Mouse (Mus musculus) intestine, embryonic 14.5 days (tissue): ENCODE measurements around the gene Dnajc7. TPM values are rescaled to one million over a fixed set of nuclear protein-coding genes. Genes with fewer than 3 reads are reported as not detected.

ENCODE experiments used
- ATAC-seq: fragments of 200-750 bp; cut with Nextera tagmentation; replicated peaks from 2 replicates; pipeline ENCODE4 v1.8.0; 2017; ENCODE audit warnings: low read depth, moderate number of reproducible peaks, moderate TSS enrichment, moderate library complexity; ENCODE audit not compliant: low FRiP score, low TSS enrichment
- DNase-seq: peaks from one replicate; pipeline ENCODE4 v3.0.0-alpha.2; 2018; ENCODE audit warnings: low spot score
- H3K27ac ChIP-seq: fragments of 300-500 bp; sonication (generic); 2 replicates; pipeline ENCODE4 v1.5.1; 2014; ENCODE audit warnings: low read depth, mild to moderate bottlenecking, control low read depth
- H3K27me3 ChIP-seq: fragments of 300-500 bp; sonication (generic); replicated peaks from 2 replicates; pipeline ENCODE4 v1.6.1; 2014; ENCODE audit warnings: low read length, control low read depth; ENCODE audit not compliant: control insufficient read depth, insufficient read depth
- H3K36me3 ChIP-seq: fragments of 300-500 bp; sonication (generic); 2 replicates; pipeline ENCODE4 v1.6.1; 2014; ENCODE audit warnings: low read length, control low read depth; ENCODE audit not compliant: control insufficient read depth, insufficient read depth
- H3K4me1 ChIP-seq: fragments of 300-500 bp; sonication (generic); replicated peaks from 2 replicates; pipeline ENCODE4 v1.6.1; 2014; ENCODE audit warnings: low read length, control low read depth, mixed read lengths; ENCODE audit not compliant: control insufficient read depth, insufficient read depth
- H3K4me2 ChIP-seq: fragments of 300-500 bp; sonication (generic); 2 replicates; pipeline ENCODE4 v1.6.1; 2014; ENCODE audit warnings: low read length
- H3K4me3 ChIP-seq: fragments of 300-500 bp; sonication (generic); 2 replicates; pipeline ENCODE4 v1.5.1; 2014; ENCODE audit warnings: low read depth, low read length, control low read depth, mixed read lengths
- H3K9ac ChIP-seq: fragments of 300-500 bp; sonication (generic); 2 replicates; pipeline ENCODE4 v1.6.1; 2014; ENCODE audit warnings: mild to moderate bottlenecking, low read length
- H3K9me3 ChIP-seq: fragments of 300-500 bp; sonication (generic); 2 replicates; pipeline ENCODE4 v1.6.1; 2016; ENCODE audit warnings: low read length, control low read depth; ENCODE audit not compliant: control insufficient read depth
- WGBS: fragments of 180-500 bp; shearing (Covaris S2); extraction: QIAGEN DNeasy Blood & Tissue Kit; methylation state at CpG from one replicate; pipeline ENCODE4 v1.1.7; 2014; 5-methylcytosine and 5-hydroxymethylcytosine counted together
- polyA plus RNA-seq: library from polyadenylated mRNA; unstranded; fragments of >200 nt; fragmentation: Nextera tagmentation; extraction: Ambion mirVana; gene quantifications from 2 replicates; pipeline ENCODE4 v1.2.1, GENCODE M21; 2014

The Dnajc7 gene
- polyA plus RNA-seq, 1 experiment from 2014 or later: 61.7 TPM

DNA sequence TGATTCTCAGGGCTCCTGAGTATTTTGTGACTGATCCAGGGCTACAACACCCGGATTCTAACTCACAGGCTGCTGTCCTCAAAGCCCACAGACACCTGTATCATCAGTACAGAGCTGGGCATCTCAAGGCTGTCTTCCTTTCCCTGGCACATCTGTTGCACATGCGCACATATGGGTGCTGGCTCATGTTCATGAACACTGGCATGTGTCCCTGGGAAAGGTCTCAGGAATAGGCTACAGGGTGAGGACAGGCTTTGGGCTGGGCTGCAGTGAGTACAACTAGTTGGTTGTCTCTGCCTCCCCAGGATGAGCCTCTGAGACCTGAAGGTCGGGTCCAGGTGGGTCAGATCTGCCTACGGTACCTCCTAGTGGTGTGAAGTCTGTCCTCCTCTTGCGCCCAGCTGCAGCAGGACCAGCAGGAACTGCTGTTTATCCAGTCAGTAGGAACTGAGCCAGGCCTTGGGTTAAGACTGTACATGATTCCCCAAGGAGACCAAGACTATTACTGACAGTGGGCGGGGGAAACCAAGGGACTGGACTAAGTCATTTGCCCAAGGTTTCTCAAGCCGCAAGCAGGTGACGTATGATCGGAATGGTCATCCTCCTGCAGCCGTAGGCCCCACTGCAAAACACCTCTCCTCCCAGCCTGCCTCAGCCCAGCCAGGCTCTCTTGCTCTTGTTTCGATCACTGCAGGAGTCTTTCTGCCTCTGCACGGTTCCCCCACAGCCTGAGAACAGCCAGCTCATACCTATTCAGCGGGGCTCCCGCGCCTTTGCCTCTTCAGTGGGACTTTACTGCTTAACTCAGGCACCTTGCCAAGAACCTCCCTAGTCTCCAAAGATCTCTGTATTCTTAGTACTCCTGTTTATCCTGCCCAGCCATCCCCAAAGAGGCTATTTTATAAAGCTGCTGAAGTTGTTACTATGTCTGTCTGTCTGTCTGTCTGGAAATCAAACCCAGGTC is 23.9 kb upstream of the Dnajc7 start:
- H3K9ac ChIP-seq: no peak overlapping the region
- H3K4me2 ChIP-seq: no peak overlapping the region
- H3K4me3 ChIP-seq: no peak overlapping the region
- no peaks in the 10 kb centered on the region for H3K9me3 ChIP-seq
- ATAC-seq: no peak
- H3K27me3 ChIP-seq: peaks cover 24% of the 10 kb centered on the region
- H3K4me1 ChIP-seq: peaks cover 6% of the 10 kb centered on the region; the same call in 1 of the 2 replicates
- no peak for DNase-seq
- H3K27ac ChIP-seq: no peak overlapping the region
- 64% methylated on average over 15 of the region's 15 CpGs for WGBS
- H3K36me3 ChIP-seq: no peaks in the 10 kb centered on the region

DNA sequence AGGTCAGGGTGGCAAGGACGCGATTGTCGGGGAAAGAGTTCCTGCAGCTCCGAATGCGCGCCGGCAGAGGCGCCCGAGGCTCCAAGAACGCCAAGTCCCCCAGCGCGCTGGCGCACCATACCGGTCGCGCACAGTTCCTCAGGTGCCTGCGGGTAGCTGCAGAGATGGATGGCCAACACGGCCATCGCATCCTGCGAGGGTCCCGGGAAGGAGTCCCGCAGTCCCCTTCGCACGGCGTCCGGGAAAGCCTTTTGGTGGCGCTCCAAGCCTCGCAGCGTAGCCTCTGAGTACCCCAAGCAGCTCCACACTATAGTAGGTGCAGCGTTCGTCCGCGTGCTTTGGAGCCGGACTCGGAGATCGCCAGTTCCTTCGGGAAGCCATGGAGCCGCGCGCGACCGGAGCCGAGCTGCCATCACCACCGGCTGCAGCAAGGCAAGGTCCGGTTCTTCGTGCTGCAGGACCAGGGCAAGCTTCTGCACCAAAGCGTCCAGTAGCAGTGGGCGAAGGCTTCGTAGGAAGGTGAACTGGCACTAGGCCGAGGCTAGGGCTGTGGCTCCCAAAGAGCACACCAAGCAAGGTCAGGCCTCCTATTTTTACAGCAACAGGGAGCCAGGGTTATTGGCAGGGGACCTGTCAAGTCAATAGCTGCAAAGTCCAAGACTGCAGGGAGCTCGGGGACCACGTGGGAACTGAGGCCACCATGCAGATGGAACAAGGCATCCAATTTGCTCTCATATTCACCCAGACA is 20.4 kb upstream of the Dnajc7 start:
- H3K36me3 ChIP-seq: no peaks in the 10 kb centered on the region
- H3K4me3 ChIP-seq: peak overlapping the region; percentile 27
- H3K27me3 ChIP-seq: peaks cover 24% of the 10 kb centered on the region
- peak overlapping the region; percentile 68 for H3K4me2 ChIP-seq
- no peak overlapping the region for H3K27ac ChIP-seq
- ATAC-seq (0 out of 2 replicates have a peak, but pooled peaks have one; percentile 50), DNase-seq (peak; percentile 79)
- peaks cover 6% of the 10 kb centered on the region; the same call in 1 of the 2 replicates for H3K4me1 ChIP-seq
- H3K9me3 ChIP-seq: no peaks in the 10 kb centered on the region
- WGBS: 6% methylated on average over 52 of the region's 52 CpGs
- H3K9ac ChIP-seq: 0 out of 2 replicates have a peak overlapping the region, but pooled peaks have one; percentile 11

DNA sequence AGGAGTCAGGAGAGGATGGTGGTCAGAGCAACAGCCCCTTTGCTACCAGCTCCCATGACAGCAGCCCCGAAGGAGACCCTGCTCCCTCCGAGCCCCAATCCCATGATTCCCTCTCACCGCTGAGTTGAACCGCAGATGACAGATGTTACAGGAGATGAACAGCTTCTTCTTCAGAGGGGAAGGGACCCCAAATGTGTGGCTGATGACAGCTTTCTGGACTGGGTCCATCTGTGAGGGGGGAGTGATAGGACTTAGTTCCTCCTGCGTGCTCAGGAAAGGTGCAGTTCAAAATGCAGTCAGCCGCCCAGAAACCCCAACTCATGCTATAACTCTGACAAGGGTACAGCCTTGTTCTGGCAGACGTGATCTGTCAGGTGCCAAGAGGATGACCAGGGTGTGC is 14.6 kb upstream of the Dnajc7 start:
- Histone ChIP-seq H3K27ac (no peak overlapping the region), H3K4me1 (no peaks in the 10 kb centered on the region), H3K9ac (no peak overlapping the region), H3K27me3 (peaks cover 14% of the 10 kb centered on the region), H3K4me2 (no peak overlapping the region), H3K36me3 (no peaks in the 10 kb centered on the region), H3K4me3 (no peak overlapping the region), H3K9me3 (no peaks in the 10 kb centered on the region)
- ATAC-seq (no peak), DNase-seq (no peak)
- WGBS: 65% methylated on average over 7 of the region's 7 CpGs

DNA sequence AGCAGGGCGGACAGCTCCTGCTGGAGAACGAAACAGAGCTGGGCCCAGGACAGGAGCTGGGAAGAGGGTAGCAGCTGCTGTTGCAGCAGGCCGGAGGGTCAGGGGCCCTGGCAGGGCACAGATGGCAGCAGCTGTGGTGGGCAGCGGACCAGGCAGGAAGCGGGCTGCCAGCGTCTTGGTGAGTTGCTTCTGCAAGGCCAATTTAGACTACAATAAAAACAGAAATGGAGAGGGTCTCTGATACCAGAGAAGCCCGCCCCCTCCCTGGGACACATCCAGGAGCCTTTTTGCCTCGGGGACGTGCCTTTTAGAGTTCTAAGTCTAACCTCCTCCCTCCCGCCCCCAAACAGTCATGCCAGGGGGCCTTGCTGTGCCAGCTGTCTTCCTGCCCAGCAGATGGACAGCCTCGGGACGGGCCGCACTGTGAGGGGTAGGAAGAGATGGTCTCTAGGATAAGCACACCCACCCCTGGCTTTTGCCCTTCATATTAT is 8.9 kb upstream of the Dnajc7 start:
- no peak overlapping the region for H3K4me2 ChIP-seq
- no peak overlapping the region for H3K4me3 ChIP-seq
- H3K27ac ChIP-seq: no peak overlapping the region
- H3K36me3 ChIP-seq: peaks cover 12% of the 10 kb centered on the region
- ATAC-seq (no peak), DNase-seq (no peak)
- 56% methylated on average over 12 of the region's 13 CpGs for WGBS
- no peaks in the 10 kb centered on the region for H3K9me3 ChIP-seq
- H3K9ac ChIP-seq: no peak overlapping the region
- no peaks in the 10 kb centered on the region for H3K27me3 ChIP-seq
- H3K4me1 ChIP-seq: peaks cover 3% of the 10 kb centered on the region

DNA sequence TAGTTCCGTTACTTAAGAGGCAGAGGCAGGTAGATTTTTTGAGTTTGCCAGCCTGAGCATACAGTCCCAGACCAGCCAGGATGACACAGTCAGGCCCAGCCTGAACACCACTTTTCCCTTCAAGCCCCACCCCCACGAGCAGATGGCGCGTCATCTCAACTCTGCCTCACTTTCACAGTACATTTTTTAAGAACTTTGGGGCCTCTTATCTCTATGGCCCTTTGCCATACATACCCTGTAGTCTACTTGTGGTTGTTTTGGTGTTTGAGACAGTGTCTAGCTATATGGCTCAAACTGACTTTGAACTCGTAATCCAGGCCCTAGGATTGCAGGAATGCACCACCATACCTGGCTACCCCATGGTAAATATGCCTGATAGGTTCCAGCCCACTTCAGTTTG is 8.1 kb upstream of the Dnajc7 start:
- 90% methylated on average over 5 of the region's 5 CpGs for WGBS
- ATAC-seq: no peak

DNA sequence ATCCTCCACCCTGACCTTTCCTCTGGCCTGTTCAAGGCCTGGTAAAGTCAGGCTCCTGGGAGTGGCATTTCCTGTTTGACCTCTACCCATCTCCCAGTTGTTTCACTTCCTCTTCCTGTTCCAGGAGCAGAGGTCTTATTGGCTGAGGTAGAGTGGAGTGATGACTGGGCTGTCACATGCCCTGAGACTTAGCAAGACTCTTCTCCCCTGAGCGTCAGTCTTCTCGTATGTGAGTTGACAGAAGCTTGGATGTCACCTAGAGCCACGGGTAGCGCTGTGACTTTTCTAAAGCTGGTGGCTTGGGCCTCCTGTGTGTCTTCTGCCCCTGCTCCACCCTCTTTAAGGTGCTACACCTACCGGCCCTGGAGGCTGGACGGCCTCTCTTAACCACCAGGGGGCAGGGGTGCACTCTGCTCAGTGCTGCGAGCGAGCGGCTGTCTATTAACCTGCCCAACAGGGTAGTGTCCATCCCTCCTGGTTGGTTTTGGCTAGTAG is 6.8 kb upstream of the Dnajc7 start:
- H3K36me3 ChIP-seq: peaks cover 12% of the 10 kb centered on the region
- H3K4me3 ChIP-seq: no peak overlapping the region
- no peak overlapping the region for H3K4me2 ChIP-seq
- peaks cover 9% of the 10 kb centered on the region for H3K4me1 ChIP-seq
- DNase-seq (peak; percentile 90), ATAC-seq (peak; percentile 66)
- 24% methylated on average over 9 of the region's 9 CpGs for WGBS
- H3K9me3 ChIP-seq: no peaks in the 10 kb centered on the region
- no peaks in the 10 kb centered on the region for H3K27me3 ChIP-seq
- H3K9ac ChIP-seq: no peak overlapping the region
- no peak overlapping the region for H3K27ac ChIP-seq

More for the DNA sequence above, 8.1 kb upstream of the Dnajc7 start:
- DNase-seq: no peak
- no peak overlapping the region for H3K4me3 ChIP-seq
- H3K4me2 ChIP-seq: no peak overlapping the region
- no peaks in the 10 kb centered on the region for H3K27me3 ChIP-seq
- no peak overlapping the region for H3K9ac ChIP-seq
- H3K9me3 ChIP-seq: no peaks in the 10 kb centered on the region
- no peak overlapping the region for H3K27ac ChIP-seq
- peaks cover 9% of the 10 kb centered on the region for H3K4me1 ChIP-seq
- peaks cover 12% of the 10 kb centered on the region for H3K36me3 ChIP-seq

DNA sequence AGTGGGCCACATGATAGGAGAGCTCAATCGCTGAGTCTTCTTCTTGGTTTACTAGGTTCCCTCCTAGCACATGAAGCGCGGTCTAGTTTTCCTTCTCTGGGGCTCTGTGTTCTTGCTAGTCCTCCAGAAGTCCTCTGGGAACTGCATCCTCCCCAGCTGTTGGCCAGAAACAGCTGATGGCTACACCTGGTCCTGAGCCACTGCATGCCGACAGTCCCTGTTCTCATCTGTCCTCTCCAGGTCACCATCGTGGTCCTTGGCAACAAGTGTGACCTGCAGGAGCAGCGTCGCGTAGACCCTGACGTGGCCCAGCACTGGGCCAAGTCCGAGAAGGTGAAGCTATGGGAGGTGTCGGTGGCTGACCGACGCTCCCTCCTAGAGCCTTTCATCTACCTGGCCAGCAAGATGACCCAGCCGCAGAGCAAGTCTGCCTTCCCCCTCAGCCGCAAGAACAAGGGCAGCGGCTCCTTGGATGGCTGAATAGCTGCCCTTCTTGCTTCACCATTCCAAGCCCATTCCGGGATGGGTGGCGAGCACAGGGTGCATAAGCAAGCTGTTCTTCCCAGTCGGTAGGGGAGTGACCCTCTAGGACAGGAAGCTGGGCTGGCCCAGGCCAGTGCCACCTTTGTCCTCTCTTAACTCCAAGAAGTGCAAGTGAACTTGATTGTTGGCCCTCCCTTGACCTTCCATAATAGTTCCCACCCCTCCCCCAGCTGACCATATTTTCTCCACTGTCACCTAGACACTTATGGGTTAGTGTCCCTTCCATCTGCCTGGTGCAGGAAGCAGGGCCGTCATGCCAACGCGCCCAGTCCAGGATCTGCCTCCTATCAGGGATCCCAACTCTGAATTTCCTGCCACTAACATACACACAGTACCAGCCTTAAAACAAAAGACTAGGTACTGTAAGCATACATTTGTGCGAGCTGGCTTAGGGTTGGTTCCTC is 6.1 kb upstream of the Dnajc7 start:
- DNase-seq (no peak), ATAC-seq (no peak)
- Histone ChIP-seq H3K27ac (no peak overlapping the region), H3K27me3 (no peaks in the 10 kb centered on the region), H3K9ac (no peak overlapping the region), H3K4me3 (no peak overlapping the region), H3K4me1 (peaks cover 9% of the 10 kb centered on the region), H3K9me3 (no peaks in the 10 kb centered on the region), H3K4me2 (no peak overlapping the region), H3K36me3 (peaks cover 12% of the 10 kb centered on the region)
- WGBS: 89% methylated on average over 23 of the region's 23 CpGs
